Mouse (Mus musculus) heart, postnatal 0 days (tissue): ENCODE results near the gene Vav1. TPM values are rescaled to one million over a fixed set of nuclear protein-coding genes. Genes with fewer than 3 reads are reported as not detected.

Experiments used
- ATAC-seq: fragments of 200-750 bp; cut with Nextera tagmentation; 2 replicates; pipeline ENCODE4 v1.8.0; 2017; ENCODE audit warnings: low read depth, moderate number of reproducible peaks, moderate library complexity; ENCODE audit not compliant: insufficient read depth
- DNase-seq: peaks from one replicate; pipeline ENCODE4 v3.0.0-alpha.2; 2016; ENCODE audit warnings: low spot score
- H3K27ac ChIP-seq: fragments of 300-500 bp; sonication (generic); 2 replicates; pipeline ENCODE4 v1.5.1; 2014; ENCODE audit warnings: low read depth, mild to moderate bottlenecking
- H3K27me3 ChIP-seq: fragments of 300-500 bp; sonication (generic); 2 replicates; pipeline ENCODE4 v1.6.1; 2014; ENCODE audit warnings: low read length, mixed read lengths; ENCODE audit not compliant: control insufficient read depth, insufficient read depth
- H3K36me3 ChIP-seq: fragments of 300-500 bp; sonication (generic); replicated peaks from 2 replicates; pipeline ENCODE4 v1.6.1; 2014; ENCODE audit warnings: low read length, mixed read lengths; ENCODE audit not compliant: control insufficient read depth, insufficient read depth
- H3K4me1 ChIP-seq: fragments of 300-500 bp; sonication (generic); 2 replicates; pipeline ENCODE4 v1.6.1; 2014; ENCODE audit warnings: antibody characterized with exemption; ENCODE audit not compliant: control insufficient read depth, insufficient read depth
- H3K4me2 ChIP-seq: fragments of 300-500 bp; sonication (generic); 2 replicates; pipeline ENCODE4 v1.6.1; 2014; ENCODE audit warnings: low read depth, mild to moderate bottlenecking, low read length, moderate library complexity
- H3K4me3 ChIP-seq: fragments of 300-500 bp; sonication (generic); 2 replicates; pipeline ENCODE4 v1.5.1; 2014; ENCODE audit warnings: low read depth, low read length
- H3K9ac ChIP-seq: fragments of 300-500 bp; sonication (generic); replicated peaks from 2 replicates; pipeline ENCODE4 v1.6.1; 2014; ENCODE audit warnings: low read depth, low read length, mixed read lengths
- H3K9me3 ChIP-seq: fragments of 300-500 bp; sonication (generic); replicated peaks from 2 replicates; pipeline ENCODE4 v1.6.1; 2016; ENCODE audit warnings: low read length; ENCODE audit not compliant: control insufficient read depth
- CTCF ChIP-seq: IDR thresholded peaks from 2 replicates; pipeline ENCODE4 v1.5.1; 2016; ENCODE audit warnings: antibody characterized with exemption, control low read depth, low read depth
- EP300 ChIP-seq: IDR thresholded peaks from 2 replicates; pipeline ENCODE4 v1.6.1; 2016; ENCODE audit warnings: antibody characterized with exemption, low read depth
- WGBS: fragments of 180-500 bp; shearing (Covaris S2); extraction: QIAGEN DNeasy Blood & Tissue Kit; methylation state at CpG from one replicate; pipeline ENCODE4 v1.1.7; 2014; 5-methylcytosine and 5-hydroxymethylcytosine counted together
- polyA plus RNA-seq: library from polyadenylated mRNA; unstranded; fragments of >200 nt; fragmentation: Nextera tagmentation; extraction: Ambion mirVana; gene quantifications from 2 replicates; pipeline ENCODE4 v1.2.1, GENCODE M21; 2015
- total RNA-seq: library from RNA; depleted of rRNA; stranded (reverse); fragments of >200 nt; gene quantifications from 2 replicates; pipeline ENCODE4 v1.2.3, GENCODE M21; 2014; ENCODE audit warnings: low replicate concordance

Vav1 gene
- total and polyA plus RNA-seq, 2 experiments from 2014 or later = 1.0 to 2.6 TPM

DNA sequence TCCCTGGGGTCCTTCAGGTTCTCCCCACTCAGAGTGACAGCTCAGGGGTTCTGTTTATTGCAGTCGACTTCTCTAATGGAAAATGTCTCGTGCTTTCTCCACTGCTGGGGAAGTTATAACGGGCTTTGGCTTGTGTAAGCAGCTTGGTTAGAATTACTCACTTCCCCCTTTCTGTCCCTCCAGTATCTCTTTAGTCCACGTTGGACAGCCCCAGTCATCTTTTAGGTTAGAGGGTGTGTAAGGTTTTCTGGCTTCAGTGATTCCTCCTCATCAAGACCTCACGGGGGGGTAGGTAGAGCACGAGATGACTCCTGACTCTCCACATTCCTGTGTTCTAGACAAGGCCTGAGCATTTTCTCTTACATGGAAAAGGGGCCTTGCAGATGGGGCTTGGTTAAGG, 68.1 kb downstream of the Vav1 start:
- 42% methylated on average over 6 of the region's 6 CpGs for WGBS
- H3K36me3 ChIP-seq = no peaks in the 10 kb centered on the region
- no peak for TF ChIP-seq CTCF
- TF ChIP-seq EP300 = no peak
- H3K4me1 ChIP-seq = no peaks in the 10 kb centered on the region
- ATAC-seq = no peak
- no peak overlapping the region for H3K9ac ChIP-seq
- no peak overlapping the region for H3K4me2 ChIP-seq
- H3K27me3 ChIP-seq = no peaks in the 10 kb centered on the region
- H3K9me3 ChIP-seq = no peaks in the 10 kb centered on the region
- no peak for DNase-seq
- H3K4me3 ChIP-seq = no peak overlapping the region
- H3K27ac ChIP-seq = no peak overlapping the region

DNA sequence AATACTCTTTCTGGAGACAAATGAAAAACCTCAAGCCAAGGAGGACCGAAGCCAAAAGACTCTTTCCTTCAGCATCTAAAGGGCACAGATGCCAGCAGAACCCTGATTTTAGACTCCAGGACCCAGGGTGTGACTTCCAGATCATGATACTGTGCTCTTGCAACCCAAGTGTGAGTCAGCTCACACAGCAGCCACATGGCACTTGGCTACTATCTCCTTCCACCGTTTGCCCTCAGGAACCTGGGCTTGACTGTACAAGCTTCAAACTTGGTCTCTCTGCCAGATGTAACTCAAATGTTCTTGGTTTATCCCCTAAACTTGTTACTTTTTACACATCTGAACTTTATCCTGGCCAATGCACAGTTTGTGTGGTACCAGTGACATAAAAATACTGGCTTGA, 68.9 kb downstream of the Vav1 start:
- DNase-seq = no peak
- TF ChIP-seq CTCF (no peak), EP300 (no peak)
- no peak overlapping the region for H3K4me3 ChIP-seq
- no peak overlapping the region for H3K27ac ChIP-seq
- H3K36me3 ChIP-seq = no peaks in the 10 kb centered on the region
- H3K9me3 ChIP-seq = no peaks in the 10 kb centered on the region
- H3K4me2 ChIP-seq = no peak overlapping the region
- no peaks in the 10 kb centered on the region for H3K4me1 ChIP-seq
- no peak for ATAC-seq
- no peaks in the 10 kb centered on the region for H3K27me3 ChIP-seq
- no peak overlapping the region for H3K9ac ChIP-seq
- 50% methylated on average over 2 of the region's 2 CpGs for WGBS

DNA sequence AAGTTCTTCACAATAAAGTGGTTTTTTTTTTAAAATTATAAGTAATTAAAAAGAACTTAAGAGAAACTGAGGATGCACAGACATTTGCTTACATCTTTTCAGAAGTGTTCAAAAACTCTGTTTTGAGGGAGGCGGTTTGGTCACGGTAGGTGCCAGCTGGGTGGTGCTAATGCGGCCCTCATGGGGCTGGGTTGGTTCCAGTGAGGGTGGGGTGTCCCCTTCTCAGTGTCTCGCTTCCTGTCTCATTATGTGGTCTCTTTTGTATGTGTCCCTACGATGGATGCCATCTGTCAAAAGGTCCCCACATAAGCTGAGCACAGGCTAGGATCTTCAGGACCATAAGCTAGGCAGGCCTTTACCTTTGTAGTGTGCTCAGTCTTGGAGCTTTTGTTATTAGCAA, 70.2 kb downstream of the Vav1 start:
- TF ChIP-seq CTCF (no peak), EP300 (no peak)
- Histone ChIP-seq H3K4me3 (no peak overlapping the region), H3K9ac (no peak overlapping the region), H3K27me3 (no peaks in the 10 kb centered on the region), H3K4me1 (no peaks in the 10 kb centered on the region), H3K4me2 (no peak overlapping the region), H3K36me3 (no peaks in the 10 kb centered on the region), H3K27ac (no peak overlapping the region), H3K9me3 (no peaks in the 10 kb centered on the region)
- ATAC-seq (no peak), DNase-seq (no peak)
- 68% methylated on average over 5 of the region's 5 CpGs for WGBS

DNA sequence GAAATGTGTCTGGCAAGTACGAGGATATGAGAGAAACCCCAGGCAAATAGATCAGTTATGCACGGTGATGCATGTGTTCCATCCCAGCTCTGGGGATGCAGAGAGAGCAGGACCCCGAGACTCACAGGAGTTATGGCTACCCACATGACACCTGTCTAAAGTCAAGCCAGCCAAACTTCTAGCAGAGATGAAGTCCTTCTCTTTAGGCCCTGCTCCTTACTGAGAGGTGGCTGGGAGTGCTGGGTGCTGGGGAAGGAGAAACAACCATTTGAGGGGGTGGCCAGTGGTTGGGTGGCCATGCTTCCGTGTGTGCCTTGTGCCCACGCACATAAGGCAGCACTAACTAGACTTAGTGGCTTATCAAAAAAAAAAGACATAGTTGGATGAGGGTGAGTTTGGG, 71.3 kb downstream of the Vav1 start:
- no peak for ATAC-seq
- TF ChIP-seq CTCF (no peak), EP300 (no peak)

DNA sequence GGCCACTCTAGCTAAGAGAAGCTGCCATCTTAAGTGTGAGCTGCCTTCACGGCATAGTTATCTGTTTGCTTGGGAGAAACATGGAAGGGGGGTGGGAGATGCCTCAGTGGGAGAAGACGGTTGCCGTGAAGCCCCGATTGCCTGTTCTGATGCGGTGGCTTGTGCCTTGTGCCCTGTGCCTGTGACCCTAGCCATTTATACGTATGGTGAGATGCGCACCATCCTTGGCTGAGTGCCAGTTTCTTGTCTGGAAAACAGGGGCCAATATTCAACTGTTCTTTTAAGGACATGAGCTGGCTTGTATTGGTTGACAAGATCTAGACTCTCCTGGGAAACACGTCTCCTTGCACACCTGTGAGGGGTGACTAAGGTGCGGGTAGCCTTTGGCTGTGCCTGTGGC, 72.2 kb downstream of the Vav1 start:
- ATAC-seq (no peak), DNase-seq (no peak)
- Histone ChIP-seq H3K4me3 (no peak overlapping the region), H3K4me1 (no peaks in the 10 kb centered on the region), H3K27ac (no peak overlapping the region), H3K9me3 (no peaks in the 10 kb centered on the region), H3K9ac (no peak overlapping the region), H3K36me3 (no peaks in the 10 kb centered on the region), H3K27me3 (no peaks in the 10 kb centered on the region), H3K4me2 (no peak overlapping the region)
- TF ChIP-seq EP300 (no peak), CTCF (no peak)
- WGBS = 81% methylated on average over 9 of the region's 9 CpGs

More for the DNA sequence above, 71.3 kb downstream of the Vav1 start:
- H3K9me3 ChIP-seq = no peaks in the 10 kb centered on the region
- 84% methylated on average over 5 of the region's 5 CpGs for WGBS
- H3K4me3 ChIP-seq = no peak overlapping the region
- no peak for DNase-seq
- H3K4me2 ChIP-seq = no peak overlapping the region
- H3K4me1 ChIP-seq = no peaks in the 10 kb centered on the region
- no peak overlapping the region for H3K9ac ChIP-seq
- H3K27ac ChIP-seq = no peak overlapping the region
- H3K27me3 ChIP-seq = no peaks in the 10 kb centered on the region
- no peaks in the 10 kb centered on the region for H3K36me3 ChIP-seq

DNA sequence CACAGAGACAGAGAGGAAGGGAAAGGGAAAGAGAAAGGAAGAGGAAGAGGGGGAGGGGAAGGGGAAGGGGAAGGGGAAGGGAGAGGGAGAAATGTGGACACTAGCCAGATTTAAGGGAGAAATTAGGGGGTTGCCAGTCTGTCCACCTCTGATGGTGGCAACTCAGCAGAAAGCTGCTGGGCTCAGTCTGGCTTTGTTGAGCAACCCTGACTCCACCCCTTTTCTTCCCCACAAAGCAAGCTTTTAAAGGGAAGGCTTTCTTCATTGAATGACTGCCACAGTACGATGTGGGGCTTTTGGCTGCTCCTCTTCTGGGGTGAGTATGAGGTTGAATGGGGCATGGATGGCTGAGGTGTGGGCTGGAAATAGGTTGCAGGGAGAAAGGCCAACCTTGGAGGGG, 79.5 kb downstream of the Vav1 start, which contains the start of gene Adgre1:
Gene Adgre1, plus strand, starts transcription at position 251 of the 400 bp plus-strand sequence.
- Histone ChIP-seq H3K27ac (no peak within 1 kb of the TSS), H3K9ac (no peak within 1 kb of the TSS), H3K4me2 (no peak within 1 kb of the TSS), H3K4me3 (no peak within 1 kb of the TSS), H3K4me1 (no peaks in the 10 kb centered on the region), H3K36me3 (no peaks in the 10 kb centered on the region), H3K9me3 (no peaks in the 10 kb centered on the region), H3K27me3 (no peaks in the 10 kb centered on the region)
- WGBS = 43% methylated on average over 1 of the region's 1 CpGs
- TF ChIP-seq EP300 (no peak), CTCF (no peak)
- DNase-seq = no peak
- no peak for ATAC-seq
